Mouse (Mus musculus) lung, adult 18-20 months (tissue): ENCODE results near the gene Mfsd11.
A peak's percentile ranks its signal among the peaks of the same experiment; 100 is the strongest.
"Not testable (repeated sequence)": the region's sequence is repeated elsewhere in the genome, so short reads cannot be mapped to it uniquely, and the experiment has no call there.

Source experiments
- DNase-seq, 2 experiments: peaks; one replicate each; pipeline ENCODE4 v3.0.0; 2022; ENCODE audit warnings: mixed read lengths in 2 of 2

Mfsd11 gene

DNA sequence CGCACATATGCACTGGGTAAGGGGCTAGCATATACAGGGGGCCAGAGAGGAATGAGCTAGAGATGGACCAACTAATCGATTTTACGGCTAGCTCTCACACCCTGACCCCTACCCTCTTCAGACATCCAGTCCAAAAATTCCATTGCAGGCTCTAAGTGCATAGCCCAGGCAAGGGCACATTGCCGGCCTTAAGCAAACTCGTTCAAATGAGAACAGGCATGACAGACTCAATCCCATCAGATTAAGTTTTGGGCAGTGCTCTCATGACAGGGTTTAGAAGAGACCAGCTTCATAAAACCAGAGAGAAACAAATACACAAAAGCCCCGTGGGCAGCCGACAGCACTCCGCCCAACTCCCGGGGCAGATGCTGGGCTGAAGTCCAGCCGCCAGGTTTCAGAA is 30.0 kb upstream of the Mfsd11 start:
- DNase-seq, result no peak

DNA sequence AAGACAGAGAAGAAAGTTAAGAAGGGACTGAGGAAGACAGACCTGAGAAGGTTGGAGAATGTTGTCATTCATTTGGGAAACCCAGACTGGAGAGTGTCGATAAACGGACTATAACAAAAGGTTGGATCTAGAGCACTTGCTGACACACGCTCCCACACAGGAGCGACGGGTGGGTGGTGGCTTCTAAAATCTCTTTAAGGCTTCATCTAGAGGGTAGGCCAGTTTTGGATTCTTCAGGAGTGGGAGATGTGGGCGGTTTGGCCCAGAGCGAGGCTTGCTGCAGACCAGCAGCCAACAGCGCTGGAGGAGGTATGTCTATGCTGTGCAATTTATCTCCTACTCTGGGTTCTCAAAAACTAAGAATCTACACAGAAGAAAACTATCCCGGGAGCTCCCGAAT is 29.6 kb upstream of the Mfsd11 start:
- no peak for DNase-seq

DNA sequence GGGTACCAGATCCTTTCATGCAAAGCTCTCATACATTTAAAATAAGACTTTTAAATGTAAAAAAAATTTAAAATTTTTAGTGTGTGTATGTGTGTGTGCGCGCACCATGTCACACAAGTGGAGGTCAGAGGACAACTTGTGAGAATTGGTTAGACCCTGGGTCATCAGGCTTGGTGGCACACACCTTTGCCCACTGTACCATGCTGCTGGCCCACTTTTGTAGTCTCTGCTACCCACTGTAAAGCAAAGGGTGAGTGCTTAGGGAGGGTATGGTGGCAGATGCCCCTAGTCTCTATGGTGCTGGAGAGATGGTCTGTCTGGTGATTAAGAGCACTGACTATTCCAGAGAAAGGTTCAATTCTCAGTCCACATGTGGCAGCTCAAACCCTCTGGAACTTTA is 29.0 kb upstream of the Mfsd11 start:
- DNase-seq, result no peak

DNA sequence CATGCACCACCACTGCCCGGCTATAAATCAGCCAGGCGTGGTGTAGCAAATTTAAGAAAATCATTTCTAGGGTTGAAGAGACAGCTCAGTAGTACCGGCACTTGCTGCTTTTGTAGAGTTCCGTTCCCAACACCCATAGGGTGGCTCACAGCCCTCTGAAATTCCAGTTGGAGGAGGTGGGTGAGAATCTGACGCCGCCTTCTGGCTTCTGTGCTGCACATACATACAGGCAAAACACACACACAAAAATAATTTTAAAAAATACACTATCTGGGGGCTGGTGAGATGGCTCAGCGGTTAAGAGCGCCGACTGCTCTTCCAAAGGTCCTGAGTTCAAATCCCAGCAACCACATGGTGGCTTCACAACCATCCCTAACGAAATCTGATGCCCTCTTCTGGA is 28.4 kb upstream of the Mfsd11 start:
- not testable (repeated sequence) for DNase-seq

DNA sequence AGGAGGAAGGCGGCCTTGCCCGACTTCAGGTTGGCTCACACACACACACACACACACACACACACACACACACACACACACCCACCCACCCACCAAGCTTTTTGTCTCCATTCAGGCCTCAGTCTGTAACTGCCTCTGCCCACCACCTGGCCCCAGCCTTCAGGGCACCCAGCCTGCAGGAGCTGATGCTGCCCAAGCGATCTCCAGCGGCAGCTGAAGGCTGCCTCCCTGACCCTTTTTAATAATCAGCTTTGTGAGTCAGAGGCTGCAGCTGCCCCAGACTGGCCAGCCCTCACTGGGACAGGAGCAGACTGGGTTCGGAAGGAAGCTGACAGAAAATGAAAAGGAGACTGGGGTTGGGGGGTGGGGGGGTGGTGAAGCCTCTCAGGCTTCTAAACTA is 27.0 kb upstream of the Mfsd11 start:
- DNase-seq, result no peak

DNA sequence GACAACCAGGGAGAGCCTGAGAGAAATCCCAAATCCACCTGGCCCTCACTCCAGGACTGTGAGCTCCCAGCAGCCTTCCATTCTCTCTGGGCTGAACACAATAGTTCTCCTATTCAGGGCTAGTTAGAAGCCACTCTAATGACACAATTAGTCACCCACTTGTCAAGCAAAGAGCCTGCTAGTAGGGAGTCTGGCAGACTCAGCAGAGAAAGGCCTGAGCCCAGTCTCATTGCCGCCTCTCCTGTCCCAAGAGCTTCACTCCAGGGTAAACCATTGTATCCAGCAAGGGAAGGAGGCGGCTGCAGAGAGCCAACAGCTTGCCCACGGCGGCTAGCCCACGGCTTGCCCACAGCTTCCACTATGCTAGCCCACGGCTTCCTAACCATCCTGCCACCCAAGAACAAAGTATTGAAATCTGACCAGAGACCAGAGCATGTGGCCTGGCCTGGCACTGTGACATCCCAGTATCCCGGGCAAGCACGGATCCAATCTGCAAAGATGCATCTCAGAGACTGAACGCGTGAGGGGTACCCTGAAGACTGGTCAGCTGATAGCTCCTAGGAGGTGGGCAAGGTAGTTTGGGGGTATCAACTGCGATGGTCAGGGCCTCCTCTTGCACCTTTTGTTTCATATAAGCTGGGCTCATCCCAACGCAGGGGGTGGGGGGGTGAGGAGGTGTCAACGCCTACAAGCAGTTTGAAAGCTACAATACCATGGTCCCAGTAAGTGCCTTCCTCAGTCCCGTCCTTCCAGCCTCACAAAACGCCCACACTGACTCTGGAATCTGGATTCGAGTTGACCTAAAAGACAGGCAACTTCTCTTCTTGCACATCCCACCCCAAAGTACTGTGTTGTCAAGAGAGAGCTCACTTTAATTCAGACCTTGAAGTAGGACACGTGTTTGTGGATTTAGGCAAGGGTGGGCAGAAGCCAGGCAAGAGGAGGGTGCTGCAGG is 25.4 kb upstream of the Mfsd11 start:
- no peak for DNase-seq

DNA sequence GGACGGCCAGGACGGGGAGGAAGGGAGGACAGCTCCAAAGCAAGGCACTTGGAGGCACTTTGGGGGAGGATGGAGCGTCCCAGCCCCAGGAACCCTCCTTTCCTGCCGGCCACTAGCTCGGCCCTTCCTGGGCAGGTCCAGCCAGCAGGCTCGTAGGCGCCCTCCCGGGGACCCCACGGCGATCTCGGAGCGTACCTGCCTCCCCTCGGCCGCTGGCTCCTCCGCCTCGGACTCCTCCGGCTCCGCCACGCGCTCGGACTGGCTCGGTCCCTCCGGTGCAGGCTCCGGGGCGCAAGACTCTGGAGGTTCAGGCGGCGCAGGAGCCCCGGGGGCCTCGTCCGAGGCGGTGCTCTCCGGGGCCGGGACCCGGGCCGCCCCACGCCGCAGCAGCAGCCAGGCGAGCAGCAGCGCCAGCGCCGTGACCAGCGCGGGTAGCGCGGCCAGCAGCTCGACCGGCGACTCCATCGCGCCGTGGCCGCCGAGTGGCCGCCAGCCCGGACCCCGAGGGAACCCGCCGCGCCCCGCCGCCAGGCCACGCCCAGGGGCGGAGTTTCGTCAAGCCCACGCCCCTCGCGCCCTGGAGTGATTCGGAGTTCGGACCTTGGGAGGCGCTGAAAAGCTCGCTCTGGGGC is 24.6 kb upstream of the Mfsd11 start, which contains the start of gene Mxra7:
Mxra7 (minus strand) TSS at position 513 of the 632 bp plus-strand sequence.
- peak; percentile 81 to 85 for DNase-seq

DNA sequence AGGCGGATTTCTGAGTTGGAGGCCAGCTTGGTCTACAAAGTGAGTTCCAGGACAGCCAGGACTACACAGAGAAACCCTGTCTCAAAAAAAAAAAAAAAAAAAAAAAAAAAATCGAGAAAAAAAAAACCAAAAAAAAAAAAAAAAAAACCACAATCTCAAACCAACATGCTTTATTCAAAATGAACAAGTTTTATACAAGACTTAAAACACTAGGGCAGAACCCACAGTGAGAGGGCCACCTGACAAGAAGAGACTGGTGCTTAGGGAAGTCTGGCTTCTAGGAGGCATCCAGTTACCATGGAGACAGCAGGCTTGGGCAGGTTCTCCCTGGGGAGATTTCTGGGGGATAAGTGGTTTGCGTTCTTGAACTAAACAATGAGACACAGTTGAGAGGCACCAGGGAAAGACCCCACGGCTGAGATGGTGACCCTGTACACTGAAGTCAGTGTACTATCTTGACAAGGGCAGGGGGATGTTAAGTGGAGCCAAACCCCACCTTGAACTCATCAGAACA is 20.0 kb upstream of the Mfsd11 start:
- no peak for DNase-seq

DNA sequence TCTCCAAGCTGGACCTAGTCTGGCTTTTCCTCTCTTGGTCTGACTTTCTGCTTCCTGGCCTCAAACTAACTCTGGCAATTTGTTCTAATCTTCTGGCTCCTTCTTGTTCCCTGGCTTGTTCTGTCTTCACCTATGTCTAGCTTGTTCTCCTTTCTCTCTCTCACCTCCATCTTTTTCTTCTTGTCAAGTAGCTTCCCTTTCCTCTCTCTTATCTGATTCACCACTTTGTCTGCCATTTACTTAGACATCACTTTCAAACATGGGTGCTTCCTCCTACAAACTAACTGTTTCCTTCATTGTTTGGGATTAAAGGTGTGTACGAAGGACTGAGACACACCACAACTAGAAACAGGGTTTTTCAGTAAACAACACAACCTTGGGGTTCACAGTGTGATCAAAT is 17.3 kb upstream of the Mfsd11 start:
- no peak for DNase-seq

DNA sequence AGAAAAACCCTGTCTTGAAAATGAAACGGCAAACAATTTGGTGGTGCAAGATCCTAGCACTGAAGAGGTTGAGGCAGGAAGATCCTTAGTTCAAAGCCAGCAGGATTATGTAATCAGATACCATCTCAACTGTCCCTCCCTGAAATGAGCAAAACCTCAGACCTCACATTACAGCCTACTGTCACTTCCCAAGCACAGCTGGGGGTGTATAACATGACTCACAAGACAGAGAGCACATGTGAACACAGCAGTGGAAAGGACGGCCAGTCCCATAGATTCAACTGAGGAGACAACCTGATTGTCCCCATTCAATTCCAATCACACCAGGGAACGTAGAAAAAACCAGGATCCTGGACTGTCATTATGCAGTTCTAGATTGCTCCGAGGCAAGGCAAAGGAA is 16.0 kb upstream of the Mfsd11 start:
- no peak for DNase-seq

DNA sequence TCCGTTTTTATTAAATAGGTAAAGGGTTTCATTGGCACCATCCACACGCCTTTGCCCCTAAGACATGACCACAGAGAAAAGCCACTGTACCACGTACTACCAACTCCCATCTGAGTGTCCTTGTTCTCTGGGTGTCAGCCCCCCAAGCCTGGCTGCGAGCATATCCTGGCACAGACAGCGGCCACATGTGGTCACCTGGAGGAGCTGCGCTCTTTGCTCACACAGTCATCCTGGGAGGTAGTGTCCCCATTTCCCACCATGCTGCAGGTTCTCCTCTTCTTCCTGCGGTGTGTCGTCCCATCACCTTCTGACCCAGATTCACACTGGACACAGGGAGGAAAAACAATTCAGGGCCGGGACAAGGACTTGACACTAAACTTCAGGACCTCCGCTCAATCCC is 14.8 kb upstream of the Mfsd11 start:
- no peak for DNase-seq

DNA sequence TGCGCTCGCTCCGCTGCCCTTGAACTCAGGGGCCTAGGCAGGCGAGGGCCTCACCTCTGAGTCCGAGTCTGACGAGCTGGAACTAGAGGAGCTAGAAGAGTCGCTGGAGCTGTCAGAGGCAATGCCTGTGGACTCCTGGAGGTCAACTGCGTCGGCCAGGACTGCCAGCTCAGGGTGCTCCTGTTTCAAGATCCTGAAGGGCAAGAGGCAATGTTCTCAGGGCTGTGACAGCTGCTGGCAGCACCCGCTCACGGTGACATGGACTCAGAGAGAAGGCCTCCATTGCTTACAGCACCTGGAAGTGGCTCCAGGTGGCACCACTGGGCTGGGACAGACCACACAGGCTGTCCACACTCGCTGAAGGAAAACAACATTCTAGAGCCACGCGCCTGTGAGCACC is 13.3 kb upstream of the Mfsd11 start:
- DNase-seq, result no peak

DNA sequence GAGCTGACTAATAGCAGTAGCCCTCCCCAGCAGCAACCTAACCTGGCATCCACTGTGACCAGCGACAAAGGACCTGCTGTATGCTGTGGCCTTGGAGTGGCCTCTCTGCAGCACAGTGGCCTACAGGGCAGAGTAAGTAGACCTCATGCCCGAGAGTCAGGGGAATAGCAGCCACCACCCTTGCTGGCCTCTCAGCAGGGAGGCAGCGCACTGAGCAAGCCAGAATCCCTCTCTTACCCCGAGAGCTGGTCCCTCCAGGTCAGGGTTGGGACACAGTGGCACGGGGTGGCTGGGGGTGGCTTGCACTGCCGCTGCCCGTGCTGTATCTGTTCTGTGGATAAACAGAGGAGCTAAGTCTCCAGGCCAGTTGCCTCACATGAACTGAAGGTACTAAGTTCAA is 12.6 kb upstream of the Mfsd11 start:
- DNase-seq, result no peak

DNA sequence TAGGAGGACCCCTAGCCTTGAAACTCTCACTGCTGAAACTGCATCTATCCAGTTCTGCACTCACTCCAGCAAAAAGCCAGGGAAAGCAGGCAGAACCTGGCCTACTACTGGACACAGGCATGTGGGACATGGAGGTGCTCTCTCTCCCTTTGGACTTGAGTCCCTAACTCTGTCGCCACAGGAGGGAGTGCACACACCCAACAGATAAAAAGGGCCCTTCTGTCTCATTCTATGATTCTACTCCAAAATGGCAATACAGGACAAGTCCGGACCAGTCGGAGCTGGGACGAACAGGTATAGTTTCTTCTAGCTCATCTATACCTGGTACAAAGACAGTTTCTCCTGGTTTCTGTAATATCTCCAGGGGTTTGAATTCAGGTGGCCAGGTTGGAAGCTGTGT is 11.5 kb upstream of the Mfsd11 start:
- DNase-seq, result no peak

DNA sequence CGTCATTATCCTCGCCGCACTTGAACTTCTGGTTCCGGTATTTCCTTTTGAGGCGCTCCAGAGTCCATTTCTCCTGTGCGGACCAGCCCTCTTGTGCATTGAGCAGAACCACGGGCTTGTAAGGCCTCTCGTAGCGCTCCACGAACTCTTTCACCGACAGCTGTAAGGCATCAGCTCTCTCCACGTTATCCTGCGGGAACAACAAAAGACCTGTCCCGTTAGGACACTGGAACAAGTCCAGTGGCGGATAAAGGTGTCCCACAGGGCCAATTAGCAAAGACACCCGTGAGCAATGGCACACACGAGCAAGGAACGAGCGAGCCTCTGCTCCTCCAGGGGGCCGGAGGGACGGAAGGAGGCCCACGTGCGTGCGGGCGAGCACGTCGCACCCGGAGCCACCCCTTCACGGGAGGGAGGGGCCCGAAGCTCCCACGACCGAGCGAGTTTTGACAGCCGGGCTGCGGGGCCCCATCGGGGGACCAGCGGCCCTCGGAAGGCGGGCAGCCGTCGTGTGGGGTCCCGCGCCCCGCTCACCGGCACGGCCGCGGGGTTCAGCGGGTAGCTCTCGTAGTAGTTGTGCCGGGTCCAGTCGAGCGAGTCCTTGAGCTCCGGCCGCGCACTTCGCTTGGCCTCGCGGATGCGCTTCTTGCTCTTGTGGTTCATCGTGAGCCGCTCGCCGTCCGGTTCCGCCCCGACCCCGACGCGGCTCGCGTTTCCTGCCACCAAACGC is 9.5 kb upstream of the Mfsd11 start:
- DNase-seq, result peak; percentile 65 to 66

DNA sequence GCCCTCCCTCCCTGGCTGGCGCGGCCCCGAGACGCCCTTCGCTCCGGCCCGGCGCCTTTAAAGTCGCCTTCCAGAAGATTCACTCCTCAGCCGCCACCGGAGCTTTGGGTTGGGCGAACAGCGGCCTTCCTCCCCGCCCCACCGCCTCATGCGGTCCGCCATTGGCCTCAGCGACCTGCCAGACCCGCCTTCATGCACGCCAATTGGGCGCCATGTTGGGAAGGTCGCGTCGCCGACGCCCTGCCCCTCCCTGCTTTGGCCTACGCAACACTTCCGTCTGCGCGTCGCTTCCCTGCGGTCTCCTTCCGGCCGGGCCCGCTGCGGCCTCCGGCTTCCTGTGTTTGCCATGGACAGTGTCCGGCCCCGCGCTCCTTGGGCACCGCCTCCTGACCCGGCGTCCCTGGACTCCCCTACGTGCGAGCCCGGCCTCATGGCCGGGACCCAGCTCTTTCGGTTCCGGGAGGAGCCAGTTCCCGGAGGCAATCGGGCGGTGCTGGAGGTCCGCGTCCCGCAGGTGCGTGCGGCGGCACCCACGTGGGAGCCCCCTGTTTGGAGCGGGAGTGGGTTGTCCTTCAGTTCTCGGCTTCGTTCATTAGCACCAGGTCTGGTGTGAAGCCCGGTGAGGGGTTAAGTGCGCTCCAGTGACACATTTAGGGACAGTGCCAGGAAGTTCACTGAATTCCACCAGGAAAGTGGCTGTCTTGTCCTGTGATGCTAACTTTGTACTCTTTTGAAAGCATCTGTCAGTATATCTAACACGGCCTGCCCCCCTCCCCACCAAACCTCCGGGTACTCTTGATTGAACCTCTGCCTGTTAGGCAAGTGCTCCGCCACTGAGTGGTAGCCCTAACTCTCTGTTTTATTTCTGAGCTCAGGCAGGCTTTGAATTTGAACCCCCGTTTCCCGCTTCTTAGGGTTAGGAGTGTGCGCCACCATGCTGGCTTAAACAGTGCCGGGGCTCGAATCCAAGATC is 8.7 kb upstream of the Mfsd11 start, which contains the start of the genes Mettl23 and Jmjd6:
Mettl23 (plus strand) TSS at position 18 of the 973 bp plus-strand sequence.
Jmjd6 (minus strand) TSS at position 189 of the 973 bp plus-strand sequence.
- peak; percentile 99 for DNase-seq

DNA sequence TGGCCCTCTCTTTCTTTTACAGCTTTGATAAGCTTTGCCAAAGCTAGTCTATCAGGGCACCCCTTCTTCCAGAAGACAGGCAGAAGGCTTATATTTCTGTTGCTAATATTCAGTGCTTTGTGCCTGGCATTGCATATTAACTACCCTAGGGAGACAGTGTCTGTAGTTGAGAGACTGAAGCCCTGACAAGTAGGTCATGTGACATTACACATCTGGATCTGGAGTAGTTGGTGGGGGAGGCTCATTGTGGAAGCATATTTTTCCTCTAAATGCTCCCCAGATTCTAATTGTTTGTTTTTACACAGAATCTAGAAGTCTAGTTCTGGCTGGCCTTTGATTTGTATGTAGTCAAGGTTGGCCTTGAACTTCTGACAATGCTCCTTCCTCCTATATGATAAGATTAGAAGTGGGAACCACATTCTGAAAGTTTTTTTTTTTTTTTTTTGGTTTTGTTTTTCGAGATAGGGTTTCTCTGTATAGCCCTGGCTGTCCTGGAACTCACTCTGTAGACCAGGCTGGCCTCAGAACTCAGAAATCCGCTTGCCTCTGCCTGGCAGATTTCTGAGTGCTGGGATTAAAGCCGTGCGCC is 5.6 kb upstream of the Mfsd11 start:
- no peak for DNase-seq

DNA sequence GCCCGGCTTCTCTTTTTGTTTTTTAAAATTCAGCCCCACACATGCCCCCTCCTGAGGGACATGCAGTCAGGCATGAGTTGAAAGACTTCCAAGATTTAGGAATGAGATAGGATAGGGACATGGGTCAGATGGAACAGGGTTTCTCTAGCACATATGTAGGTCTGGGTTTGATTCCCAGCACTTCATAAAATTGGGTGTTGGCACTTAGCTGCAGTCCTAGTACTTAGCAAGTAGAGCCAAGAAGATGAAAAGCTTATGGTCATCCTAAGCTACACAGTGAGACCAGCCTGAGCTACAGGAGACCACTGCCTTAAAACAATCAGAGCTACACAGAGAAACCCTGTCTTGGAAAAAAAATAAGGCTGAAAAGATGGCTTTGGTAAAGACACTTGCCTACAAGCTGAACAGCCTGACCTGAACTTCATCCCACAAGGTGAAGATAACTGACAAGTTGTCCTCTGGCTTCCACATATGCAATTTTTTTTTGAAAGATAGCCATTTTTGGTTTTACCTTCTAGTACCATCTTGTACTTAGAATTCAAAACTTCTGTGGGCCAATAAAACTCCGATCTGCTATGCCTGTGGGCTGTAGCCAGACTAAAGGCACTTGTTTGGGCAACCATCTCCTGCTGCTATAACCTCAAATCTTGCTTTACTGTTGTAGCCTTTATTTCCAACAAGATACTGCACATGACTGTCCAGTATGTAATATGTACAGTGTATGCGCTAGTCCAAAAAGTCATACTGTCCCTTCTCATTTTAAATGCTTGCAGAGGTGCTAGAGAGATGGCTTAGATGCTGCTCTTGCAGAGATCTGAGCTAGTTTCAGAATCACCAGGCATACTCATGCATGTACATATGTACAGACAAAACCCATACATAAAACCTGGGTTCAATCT is 4.8 kb upstream of the Mfsd11 start:
- DNase-seq, result no peak

DNA sequence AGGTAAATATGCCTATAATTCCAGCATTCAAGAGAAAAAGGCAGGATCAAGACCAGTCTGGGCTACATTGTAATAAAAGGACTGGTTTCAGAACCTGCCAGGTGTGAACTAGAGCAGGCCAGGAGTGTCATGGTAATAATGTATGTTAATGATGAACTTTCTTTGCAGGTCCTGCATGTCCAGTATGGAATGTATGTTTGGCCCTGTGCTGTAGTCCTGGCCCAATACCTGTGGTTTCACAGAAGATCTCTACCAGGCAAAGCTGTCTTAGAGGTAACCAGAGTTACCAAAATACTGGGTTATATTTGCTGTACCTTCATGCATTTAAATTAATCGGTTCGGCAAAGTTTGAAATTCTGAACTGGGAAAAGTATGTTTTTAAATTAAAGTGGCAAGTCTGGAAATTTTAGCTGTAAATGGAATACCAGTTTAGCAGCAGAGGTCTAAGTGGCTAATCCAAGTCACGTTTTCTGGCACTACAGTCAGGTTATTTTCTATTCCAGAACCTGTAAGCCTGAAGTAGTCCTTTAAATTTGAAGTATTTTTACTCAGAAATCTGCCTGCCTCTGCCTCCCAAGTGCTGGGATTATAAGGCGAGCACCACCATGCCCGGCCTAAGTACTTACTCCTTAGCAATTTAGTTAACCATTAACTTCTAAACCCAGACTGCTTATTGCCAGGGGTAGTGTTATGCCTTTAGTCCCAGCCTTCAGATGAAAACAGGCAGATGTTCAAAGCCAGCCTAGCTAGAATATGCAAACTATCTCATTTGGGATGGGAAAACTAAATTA is 4.0 kb upstream of the Mfsd11 start:
- no peak for DNase-seq

DNA sequence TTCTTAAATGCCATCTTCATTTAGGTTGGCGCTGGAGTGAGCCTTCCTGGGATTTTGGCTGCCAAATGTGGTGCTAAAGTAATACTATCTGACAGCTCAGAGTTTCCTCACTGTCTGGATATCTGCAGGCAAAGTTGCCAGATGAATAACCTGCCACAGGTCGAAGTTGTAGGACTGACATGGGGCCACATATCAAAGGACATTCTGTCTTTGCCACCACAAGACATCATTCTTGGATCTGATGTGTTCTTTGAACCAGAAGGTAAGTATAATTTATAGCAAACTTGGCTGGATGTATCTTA is 3.4 kb upstream of the Mfsd11 start:
- DNase-seq, result not testable (repeated sequence)
